Mouse (Mus musculus) heart, postnatal 14 days (tissue): ENCODE data around the gene Mr1. TPM values are rescaled to one million over a fixed set of nuclear protein-coding genes. Genes with fewer than 3 reads are reported as not detected.

Experiments
- DNase-seq, 2 experiments: peaks; one replicate each; pipeline ENCODE4 v3.0.0; 2021 to 2022
- intact Hi-C: fragments of 180-260 bp; cut with DNase I; formaldehyde crosslinking; loops from one replicate; pipeline ENCODE4 v1.15.1; 2025
- total RNA-seq, 2 experiments: library from RNA; stranded (reverse); gene quantifications; 2 replicates each; pipeline ENCODE4 v1.2.3; 2021

Mr1 gene
- total RNA-seq, 2 experiments from 2014 or later = 8.1 to 9.2 TPM

DNA sequence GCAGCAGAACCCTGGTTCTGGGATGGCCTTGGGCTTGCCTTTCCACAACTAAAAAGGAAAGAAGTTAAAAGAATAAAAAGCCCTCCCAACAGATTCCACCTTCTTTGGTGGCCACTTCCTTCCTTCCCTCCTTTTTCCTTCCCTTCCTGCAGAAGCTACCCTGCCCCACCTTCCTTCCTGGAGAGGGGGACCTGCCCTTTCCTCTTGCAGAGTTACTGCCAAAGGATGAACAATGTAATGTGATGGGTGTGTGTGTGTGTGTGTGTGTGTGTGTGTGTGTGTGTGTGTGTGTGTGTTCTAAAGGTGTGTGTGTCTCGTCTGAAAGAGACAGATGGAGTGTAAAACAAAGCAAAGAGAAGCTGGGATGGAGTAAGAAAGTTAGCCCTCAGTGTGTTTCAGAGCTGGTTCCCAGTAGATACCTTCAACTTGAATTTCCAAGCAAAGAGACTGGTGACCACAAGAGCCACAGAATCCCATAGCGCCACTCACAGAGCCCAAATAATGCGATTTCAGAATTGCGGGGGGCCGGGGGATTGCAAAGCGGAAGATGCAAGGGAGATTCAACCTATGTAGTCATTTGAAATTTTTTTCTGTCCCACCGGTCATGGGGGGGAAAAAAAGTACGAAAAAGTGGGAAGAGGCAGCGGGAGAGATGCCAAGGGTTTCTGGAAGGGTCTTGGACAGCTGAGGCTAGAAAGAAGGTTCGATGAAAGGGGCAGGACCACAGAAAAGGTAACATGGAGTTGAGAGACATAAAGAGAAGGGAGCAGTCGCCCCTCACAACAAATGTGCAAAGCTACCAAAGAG lies 64.3 kb downstream of the Mr1 start:
- no peak for DNase-seq
- intact Hi-C loops = loop anchor here (2.0 kb wide), 2 partner anchors 16 to 18 kb away; partner anchors contain the start of gene Ier5

DNA sequence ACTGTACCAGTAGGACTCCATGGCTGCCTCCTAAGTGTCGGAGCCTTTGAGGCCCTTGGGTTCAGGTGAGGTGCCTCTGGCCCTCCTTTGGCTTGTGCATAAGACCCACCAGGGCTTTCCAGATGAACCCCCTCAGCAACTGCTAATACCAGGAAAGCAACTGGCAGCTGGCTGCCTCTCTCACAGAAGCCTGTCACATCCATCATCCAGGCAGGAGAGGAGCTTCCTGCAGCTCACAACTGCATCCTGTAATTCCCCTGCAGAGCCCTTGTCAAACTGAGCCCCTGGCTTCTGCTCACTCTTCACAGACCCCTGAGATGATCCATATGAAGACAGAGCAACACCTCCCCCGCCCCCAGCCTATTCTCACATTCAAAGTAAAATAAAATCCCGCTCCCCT lies 68.9 kb downstream of the Mr1 start:
- DNase-seq = no peak
- intact Hi-C loops = no loop called here

Other genes with a start within 250 kb of the Mr1 start
- gene Ier5, start 47.2 kb downstream of the Mr1 start, total RNA-seq = 10 to 100 TPM; 13.6 to 15.4 TPM
- gene Stx6, start 11.9 kb upstream of the Mr1 start, total RNA-seq = 10 to 100 TPM; 32.1 to 35.9 TPM
- 10 to 100 TPM; 35.9 to 41.2 TPM for gene BC034090, start 97.6 kb upstream of the Mr1 start, total RNA-seq